Mouse (Mus musculus) skeletal muscle tissue, adult 2 months (tissue): ENCODE measurements around the gene Nop58.
"Not testable (repeated sequence)": the region's sequence is repeated elsewhere in the genome, so short reads cannot be mapped to it uniquely, and the experiment has no call there.

Source experiments
- DNase-seq: peaks from one replicate; pipeline ENCODE4 v3.0.0-alpha.2; 2012; ENCODE audit warnings: low read depth, low spot score

Nop58 gene

GRCm38 (mm10) chr1:59719900-59720299, 35.1 kb downstream of the Nop58 start:
- no peak for DNase-seq

- no peak for DNase-seq
These were observed 40.9 kb downstream of the Nop58 start for GRCm38 (mm10) chr1:59725661-59726060.

GRCm38 (mm10) chr1:59730106-59730505, 45.3 kb downstream of the Nop58 start:
- DNase-seq = no peak

GRCm38 (mm10) chr1:59730737-59731136, 46.0 kb downstream of the Nop58 start:
- no peak for DNase-seq

GRCm38 (mm10) chr1:59734076-59734475, 49.3 kb downstream of the Nop58 start:
- DNase-seq = no peak

- DNase-seq = no peak
These were observed 54.1 kb downstream of the Nop58 start for GRCm38 (mm10) chr1:59738768-59739414.

GRCm38 (mm10) chr1:59739577-59740354, 55.0 kb downstream of the Nop58 start:
- no peak for DNase-seq

- DNase-seq = no peak
These were observed 64.3 kb downstream of the Nop58 start for GRCm38 (mm10) chr1:59749047-59749446.

- DNase-seq = not testable (repeated sequence)
These were observed 65.0 kb downstream of the Nop58 start for GRCm38 (mm10) chr1:59749724-59750123.

- no peak for DNase-seq
These were observed 70.5 kb downstream of the Nop58 start for GRCm38 (mm10) chr1:59755298-59755697.

GRCm38 (mm10) chr1:59758325-59758724, 73.6 kb downstream of the Nop58 start:
- no peak for DNase-seq

- DNase-seq = peak; percentile 10
These were observed 77.4 kb downstream of the Nop58 start for GRCm38 (mm10) chr1:59762208-59762607.

- DNase-seq = peak; percentile 14
These were observed 77.9 kb downstream of the Nop58 start for GRCm38 (mm10) chr1:59762651-59763163.

GRCm38 (mm10) chr1:59763164-59763768, 78.5 kb downstream of the Nop58 start, which contains the start of gene Bmpr2:
TSS of gene Bmpr2 (plus strand) at chr1:59763400.
- DNase-seq = peak; percentile 75

- DNase-seq = peak; percentile 31
These were observed 79.0 kb downstream of the Nop58 start for GRCm38 (mm10) chr1:59763781-59764251.

GRCm38 (mm10) chr1:59764407-59764971, 79.7 kb downstream of the Nop58 start:
- peak; percentile 45 for DNase-seq

- no peak for DNase-seq
These were observed 80.5 kb downstream of the Nop58 start for GRCm38 (mm10) chr1:59765279-59765678.

GRCm38 (mm10) chr1:59766626-59767025, 81.9 kb downstream of the Nop58 start:
- peak; percentile 9 for DNase-seq
